Mouse (Mus musculus) thymus, adult 2 months (tissue): Measurements from ENCODE around the gene Dnajc3.

Experiments used
- CTCF ChIP-seq: fragments of 200-500 bp; IDR thresholded peaks from 2 replicates; pipeline ENCODE4 v1.5.1; 2012; ENCODE audit warnings: mild to moderate bottlenecking, control low read depth, low read length, moderate library complexity, borderline replicate concordance; ENCODE audit not compliant: control insufficient read depth, poor library complexity, insufficient read depth; ENCODE audit errors: extremely low read depth
- POLR2A ChIP-seq: fragments of 200-500 bp; IDR thresholded peaks from 2 replicates; pipeline ENCODE4 v1.6.1; 2012; ENCODE audit warnings: mild to moderate bottlenecking, low read length, control low read depth, moderate library complexity; ENCODE audit not compliant: control insufficient read depth, poor library complexity, insufficient read depth; ENCODE audit errors: extremely low read depth

DNA sequence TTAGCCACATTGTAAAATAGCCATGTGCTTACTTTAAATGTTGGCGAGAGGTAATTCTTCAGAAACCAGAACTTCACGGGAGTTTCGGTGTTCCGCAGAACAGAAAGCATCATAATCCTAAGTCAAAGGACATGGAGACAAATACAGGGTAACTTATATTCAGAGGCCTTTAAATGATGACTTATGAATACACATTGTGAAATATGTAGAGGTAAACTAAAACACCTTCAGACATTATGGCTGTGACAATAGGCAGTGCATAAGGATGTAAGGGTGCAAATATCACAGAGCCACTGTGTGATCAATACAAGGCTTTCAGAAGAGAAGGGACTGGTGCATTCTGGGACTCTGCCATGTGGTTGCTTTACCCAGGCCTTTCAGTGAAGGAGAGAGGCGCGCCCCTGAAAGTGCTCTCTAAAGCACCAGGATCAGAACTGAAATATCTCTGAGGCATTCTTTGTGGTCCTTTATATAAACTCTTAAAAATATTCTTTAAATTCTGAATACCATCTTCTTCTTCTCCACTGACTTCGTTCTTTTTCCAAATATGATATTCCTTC is 70.3 kb downstream of the Dnajc3 start:
- TF ChIP-seq CTCF (no peak), POLR2A (no peak)
